Mouse (Mus musculus) hindbrain, embryonic 14.5 days (tissue): ENCODE data around the gene Smtn. TPM values are rescaled to one million over a fixed set of nuclear protein-coding genes. Genes with fewer than 3 reads are reported as not detected.

Experiments
- ATAC-seq: fragments of 200-750 bp; cut with Nextera tagmentation; 2 replicates; pipeline ENCODE4 v1.8.0; 2017; ENCODE audit warnings: moderate number of reproducible peaks, mild to moderate bottlenecking, moderate TSS enrichment, moderate library complexity; ENCODE audit not compliant: low FRiP score
- DNase-seq: peaks from one replicate; pipeline ENCODE4 v3.0.0-alpha.2; 2015; ENCODE audit warnings: low spot score
- H3K27ac ChIP-seq: fragments of 300-500 bp; sonication (generic); 2 replicates; pipeline ENCODE4 v1.5.1; 2014; ENCODE audit warnings: mild to moderate bottlenecking, moderate library complexity
- H3K27me3 ChIP-seq: fragments of 300-500 bp; sonication (generic); 2 replicates; pipeline ENCODE4 v1.6.1; 2014; ENCODE audit warnings: mild to moderate bottlenecking, low read length, mixed read lengths; ENCODE audit not compliant: control insufficient read depth, insufficient read depth
- H3K36me3 ChIP-seq: fragments of 300-500 bp; sonication (generic); replicated peaks from 2 replicates; pipeline ENCODE4 v1.6.1; 2014; ENCODE audit not compliant: control insufficient read depth, insufficient read depth
- H3K4me1 ChIP-seq: fragments of 300-500 bp; sonication (generic); replicated peaks from 2 replicates; pipeline ENCODE4 v1.6.1; 2014; ENCODE audit warnings: antibody characterized with exemption, low read length, mixed read lengths; ENCODE audit not compliant: control insufficient read depth, insufficient read depth
- H3K4me2 ChIP-seq: fragments of 300-500 bp; sonication (generic); replicated peaks from 2 replicates; pipeline ENCODE4 v1.6.1; 2014; ENCODE audit warnings: mild to moderate bottlenecking, moderate library complexity
- H3K4me3 ChIP-seq: fragments of 300-500 bp; sonication (generic); replicated peaks from 2 replicates; pipeline ENCODE4 v1.5.1; 2014; ENCODE audit warnings: mild to moderate bottlenecking, low read length
- H3K9ac ChIP-seq: fragments of 300-500 bp; sonication (generic); 2 replicates; pipeline ENCODE4 v1.6.1; 2014
- H3K9me3 ChIP-seq: fragments of 300-500 bp; sonication (generic); 2 replicates; pipeline ENCODE4 v1.6.1; 2016; ENCODE audit warnings: low read length; ENCODE audit not compliant: control insufficient read depth
- WGBS: fragments of 180-500 bp; shearing (Covaris S2); extraction: QIAGEN DNeasy Blood & Tissue Kit; methylation state at CpG from one replicate; pipeline ENCODE4 v1.1.7; 2014; 5-methylcytosine and 5-hydroxymethylcytosine counted together
- polyA plus RNA-seq: library from polyadenylated mRNA; unstranded; fragments of >200 nt; fragmentation: Nextera tagmentation; extraction: Ambion mirVana; gene quantifications from 2 replicates; pipeline ENCODE4 v1.2.1, GENCODE M21; 2014

Gene Smtn
- polyA plus RNA-seq, 1 experiment from 2014 or later, result 15.0 TPM

DNA sequence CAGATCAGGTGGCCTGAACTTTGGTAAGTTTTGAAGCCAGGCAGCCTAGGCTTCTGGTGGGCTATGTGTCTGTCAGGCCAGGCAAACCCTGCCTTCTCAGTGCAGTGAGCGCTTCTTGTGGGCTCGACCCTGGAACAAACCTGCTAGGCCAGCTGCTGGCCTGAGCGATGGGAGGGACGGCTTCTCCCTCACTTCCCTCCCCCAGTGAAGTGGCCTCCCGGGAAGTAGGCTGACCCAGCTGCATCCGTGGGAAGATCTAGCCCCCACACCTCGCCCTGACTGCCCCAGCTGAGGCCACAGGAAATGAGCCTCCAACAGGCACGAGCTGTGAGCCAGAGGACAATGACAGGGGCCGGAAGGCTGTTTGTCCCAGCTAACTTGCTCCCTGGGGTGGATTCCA, 32.7 kb upstream of the Smtn start:
- WGBS, result 12% methylated on average over 9 of the region's 9 CpGs
- Histone ChIP-seq H3K4me3 (no peak overlapping the region), H3K27me3 (no peaks in the 10 kb centered on the region), H3K27ac (no peak overlapping the region), H3K4me2 (no peak overlapping the region), H3K9me3 (no peaks in the 10 kb centered on the region), H3K36me3 (no peaks in the 10 kb centered on the region), H3K9ac (no peak overlapping the region), H3K4me1 (no peaks in the 10 kb centered on the region)
- DNase-seq (no peak), ATAC-seq (no peak)

DNA sequence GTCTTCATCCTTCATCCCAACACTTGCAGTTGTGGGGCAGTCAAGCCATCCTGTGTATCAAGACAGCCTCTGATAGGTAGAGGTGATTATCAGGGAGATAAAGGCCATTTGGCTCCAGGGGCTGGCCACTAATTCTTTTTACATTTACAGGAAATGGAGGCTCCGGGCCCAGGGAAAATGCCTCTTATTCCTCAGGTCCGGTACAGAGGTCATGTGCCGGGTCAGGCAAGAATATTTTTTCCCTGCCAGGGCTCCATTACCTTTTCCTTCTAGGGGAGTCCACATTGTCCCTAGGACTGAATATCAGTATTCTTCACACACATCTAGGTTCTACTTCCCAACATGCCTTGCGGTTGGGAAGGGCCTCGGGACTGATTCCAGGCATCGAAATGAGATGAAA, 31.8 kb upstream of the Smtn start:
- Histone ChIP-seq H3K4me1 (no peaks in the 10 kb centered on the region), H3K4me3 (no peak overlapping the region), H3K27ac (no peak overlapping the region), H3K9me3 (no peaks in the 10 kb centered on the region), H3K36me3 (no peaks in the 10 kb centered on the region), H3K27me3 (no peaks in the 10 kb centered on the region), H3K9ac (no peak overlapping the region), H3K4me2 (no peak overlapping the region)
- no peak for DNase-seq
- 88% methylated on average over 6 of the region's 6 CpGs for WGBS
- ATAC-seq, result no peak

GRCm38 (mm10) chr11:3570321-3570720, 29.9 kb upstream of the Smtn start:
- Histone ChIP-seq H3K9me3 (no peaks in the 10 kb centered on the region), H3K9ac (no peak overlapping the region), H3K27me3 (no peaks in the 10 kb centered on the region), H3K4me3 (no peak overlapping the region), H3K27ac (no peak overlapping the region), H3K4me1 (no peaks in the 10 kb centered on the region), H3K4me2 (no peak overlapping the region), H3K36me3 (no peaks in the 10 kb centered on the region)
- DNase-seq (no peak), ATAC-seq (no peak)
- 86% methylated on average over 8 of the region's 8 CpGs for WGBS

DNA sequence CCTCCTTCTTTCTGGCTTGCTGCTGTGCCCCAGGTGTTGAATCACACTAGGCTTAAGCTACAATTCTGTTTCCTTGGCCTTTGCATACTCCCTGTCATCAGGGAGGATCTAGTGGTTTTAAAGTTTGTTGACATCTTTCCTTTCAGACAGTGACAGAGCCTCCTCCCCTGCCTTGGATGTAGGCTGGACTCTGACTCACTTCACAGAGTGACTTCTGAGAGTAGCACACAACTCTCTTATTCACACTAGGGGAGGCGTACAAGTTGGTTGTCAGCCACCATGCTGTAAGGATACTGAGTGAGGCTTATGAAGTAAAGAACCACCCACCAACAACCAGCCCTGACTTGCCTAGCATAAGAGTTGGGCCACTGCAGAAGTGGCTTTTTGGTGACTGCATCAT, 27.5 kb upstream of the Smtn start:
- Histone ChIP-seq H3K9me3 (no peaks in the 10 kb centered on the region), H3K27ac (no peak overlapping the region), H3K9ac (no peak overlapping the region), H3K27me3 (no peaks in the 10 kb centered on the region), H3K36me3 (no peaks in the 10 kb centered on the region), H3K4me3 (no peak overlapping the region), H3K4me1 (no peaks in the 10 kb centered on the region), H3K4me2 (no peak overlapping the region)
- DNase-seq, result no peak
- ATAC-seq, result no peak
- WGBS, result 92% methylated on average over 1 of the region's 1 CpGs

- no peaks in the 10 kb centered on the region for H3K36me3 ChIP-seq
- H3K27me3 ChIP-seq, result no peaks in the 10 kb centered on the region
- H3K9ac ChIP-seq, result no peak overlapping the region
- H3K4me1 ChIP-seq, result no peaks in the 10 kb centered on the region
- H3K4me2 ChIP-seq, result no peak overlapping the region
- ATAC-seq (no peak), DNase-seq (no peak)
- H3K27ac ChIP-seq, result no peak overlapping the region
- H3K9me3 ChIP-seq, result no peaks in the 10 kb centered on the region
- H3K4me3 ChIP-seq, result no peak overlapping the region
- WGBS, result 81% methylated on average over 4 of the region's 4 CpGs
Measured at GRCm38 (mm10) chr11:3566018-3566417, 25.6 kb upstream of the Smtn start.

GRCm38 (mm10) chr11:3564451-3564850, 24.0 kb upstream of the Smtn start:
- H3K4me3 ChIP-seq, result no peak overlapping the region
- H3K4me2 ChIP-seq, result no peak overlapping the region
- 67% methylated on average over 7 of the region's 7 CpGs for WGBS
- no peak overlapping the region for H3K9ac ChIP-seq
- no peak for DNase-seq
- no peaks in the 10 kb centered on the region for H3K36me3 ChIP-seq
- H3K27ac ChIP-seq, result no peak overlapping the region
- ATAC-seq, result no peak
- no peaks in the 10 kb centered on the region for H3K4me1 ChIP-seq
- H3K9me3 ChIP-seq, result no peaks in the 10 kb centered on the region
- no peaks in the 10 kb centered on the region for H3K27me3 ChIP-seq

DNA sequence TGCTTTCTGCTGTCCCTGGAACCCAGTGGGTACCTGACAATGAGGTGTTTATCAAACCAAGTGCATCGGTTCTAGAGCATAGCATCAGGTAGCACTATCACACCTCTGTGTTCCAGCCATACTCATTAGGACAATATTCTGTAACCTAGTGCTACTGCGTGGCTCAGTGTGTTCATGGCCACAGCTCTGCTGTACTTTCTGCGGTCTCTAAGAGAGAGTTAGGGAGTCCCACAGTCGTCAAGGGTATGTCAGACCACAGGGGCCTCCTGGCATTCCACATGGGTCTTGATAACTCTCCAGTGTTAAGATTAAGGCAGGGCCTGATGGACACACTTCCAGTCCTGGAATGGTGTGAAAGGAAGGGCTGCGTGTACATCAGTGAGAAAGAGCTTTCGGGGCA, 23.4 kb upstream of the Smtn start:
- Histone ChIP-seq H3K36me3 (no peaks in the 10 kb centered on the region), H3K9ac (no peak overlapping the region), H3K4me2 (no peak overlapping the region), H3K9me3 (no peaks in the 10 kb centered on the region), H3K4me1 (no peaks in the 10 kb centered on the region), H3K27ac (no peak overlapping the region), H3K27me3 (no peaks in the 10 kb centered on the region), H3K4me3 (no peak overlapping the region)
- 93% methylated on average over 6 of the region's 6 CpGs for WGBS
- DNase-seq, result no peak
- ATAC-seq, result no peak

- ATAC-seq (no peak), DNase-seq (no peak)
- no peaks in the 10 kb centered on the region for H3K4me1 ChIP-seq
- H3K36me3 ChIP-seq, result no peaks in the 10 kb centered on the region
- no peak overlapping the region for H3K9ac ChIP-seq
- no peak overlapping the region for H3K4me3 ChIP-seq
- H3K4me2 ChIP-seq, result no peak overlapping the region
- no peak overlapping the region for H3K27ac ChIP-seq
- H3K9me3 ChIP-seq, result no peaks in the 10 kb centered on the region
- no peaks in the 10 kb centered on the region for H3K27me3 ChIP-seq
- 85% methylated on average over 5 of the region's 5 CpGs for WGBS
Measured at GRCm38 (mm10) chr11:3560202-3560601, 19.8 kb upstream of the Smtn start.

DNA sequence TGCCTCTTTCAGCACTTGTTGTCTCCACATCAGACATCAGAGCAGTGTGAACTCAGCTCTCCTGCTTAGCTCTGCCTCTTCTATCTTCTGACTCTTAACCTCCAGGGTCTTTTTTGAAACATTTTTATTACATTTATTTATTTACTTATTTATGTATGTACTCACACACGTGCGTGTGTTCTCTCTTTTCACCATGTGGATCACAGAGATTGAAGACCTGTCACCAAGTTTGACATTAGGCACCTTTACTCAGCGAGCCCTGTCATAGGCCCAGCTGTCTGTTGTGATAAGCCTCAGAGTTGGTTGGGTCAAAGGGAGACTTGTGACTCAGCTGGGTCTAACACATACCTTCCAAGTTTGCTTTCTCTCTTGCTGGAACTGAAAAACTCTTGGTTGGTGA, 17.4 kb upstream of the Smtn start:
- no peak for ATAC-seq
- Histone ChIP-seq H3K9ac (no peak overlapping the region), H3K4me1 (no peaks in the 10 kb centered on the region), H3K9me3 (no peaks in the 10 kb centered on the region), H3K4me3 (no peak overlapping the region), H3K4me2 (no peak overlapping the region), H3K27me3 (no peaks in the 10 kb centered on the region), H3K27ac (no peak overlapping the region), H3K36me3 (no peaks in the 10 kb centered on the region)
- DNase-seq, result no peak
- 80% methylated on average over 3 of the region's 3 CpGs for WGBS

DNA sequence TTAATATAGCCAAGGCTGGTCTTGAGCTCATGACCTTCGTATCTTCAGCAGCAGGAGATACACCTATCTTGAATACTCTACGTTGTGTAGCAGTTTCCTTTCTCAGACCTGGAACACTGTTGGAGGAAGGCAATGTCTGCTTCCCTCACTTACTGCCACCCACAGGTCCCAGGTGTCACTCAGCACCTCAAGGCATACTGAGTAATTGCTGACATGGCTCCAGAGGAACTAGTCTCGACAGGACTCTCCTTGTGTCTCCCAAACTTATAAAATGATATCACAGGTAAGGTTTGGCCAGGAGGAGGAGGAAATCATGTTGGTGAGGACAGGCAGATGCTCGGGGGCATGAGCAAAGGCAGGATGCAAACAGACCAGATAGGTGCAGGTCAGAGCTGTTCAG, 14.6 kb upstream of the Smtn start:
- Histone ChIP-seq H3K4me1 (no peaks in the 10 kb centered on the region), H3K4me3 (no peak overlapping the region), H3K36me3 (no peaks in the 10 kb centered on the region), H3K4me2 (no peak overlapping the region), H3K9me3 (no peaks in the 10 kb centered on the region), H3K27ac (no peak overlapping the region), H3K27me3 (no peaks in the 10 kb centered on the region), H3K9ac (no peak overlapping the region)
- no peak for DNase-seq
- no peak for ATAC-seq
- 85% methylated on average over 4 of the region's 4 CpGs for WGBS
